Mouse (Mus musculus) hindbrain, embryonic 11.5 days (tissue): ENCODE results near the gene Orc5. TPM values are rescaled to one million over a fixed set of nuclear protein-coding genes. Genes with fewer than 3 reads are reported as not detected.

ENCODE experiments used
- ATAC-seq: fragments of 200-750 bp; cut with Nextera tagmentation; 2 replicates; pipeline ENCODE4 v1.8.0; 2017; ENCODE audit warnings: mild to moderate bottlenecking, moderate TSS enrichment, moderate library complexity; ENCODE audit not compliant: low FRiP score
- DNase-seq: peaks from one replicate; pipeline ENCODE4 v3.0.0-alpha.2; 2015; ENCODE audit warnings: low spot score
- H3K27ac ChIP-seq: fragments of 300-500 bp; sonication (generic); 2 replicates; pipeline ENCODE4 v1.5.1; 2014; ENCODE audit warnings: mild to moderate bottlenecking, low read depth, low read length
- H3K27me3 ChIP-seq: fragments of 300-500 bp; sonication (generic); 2 replicates; pipeline ENCODE4 v1.6.1; 2014; ENCODE audit warnings: mild to moderate bottlenecking, low read length, moderate library complexity, mixed read lengths; ENCODE audit not compliant: control insufficient read depth, insufficient read depth
- H3K36me3 ChIP-seq: fragments of 300-500 bp; sonication (generic); 2 replicates; pipeline ENCODE4 v1.6.1; 2014; ENCODE audit warnings: mild to moderate bottlenecking, low read length, moderate library complexity, mixed read lengths; ENCODE audit not compliant: control insufficient read depth, insufficient read depth
- H3K4me1 ChIP-seq: fragments of 300-500 bp; sonication (generic); replicated peaks from 2 replicates; pipeline ENCODE4 v1.6.1; 2014; ENCODE audit warnings: low read length, mixed read lengths; ENCODE audit not compliant: control insufficient read depth, insufficient read depth
- H3K4me2 ChIP-seq: fragments of 300-500 bp; sonication (generic); replicated peaks from 2 replicates; pipeline ENCODE4 v1.6.1; 2014; ENCODE audit warnings: mild to moderate bottlenecking, low read depth, low read length
- H3K4me3 ChIP-seq: fragments of 300-500 bp; sonication (generic); 2 replicates; pipeline ENCODE4 v1.5.1; 2014; ENCODE audit warnings: low read depth, low read length
- H3K9ac ChIP-seq: fragments of 300-500 bp; sonication (generic); 2 replicates; pipeline ENCODE4 v1.6.1; 2014; ENCODE audit warnings: low read depth, low read length
- H3K9me3 ChIP-seq: fragments of 300-500 bp; sonication (generic); 2 replicates; pipeline ENCODE4 v1.6.1; 2016; ENCODE audit warnings: low read length; ENCODE audit not compliant: control insufficient read depth
- WGBS: fragments of 180-500 bp; shearing (Covaris S2); extraction: QIAGEN DNeasy Blood & Tissue Kit; methylation state at CpG from one replicate; pipeline ENCODE4 v1.1.7; 2014; 5-methylcytosine and 5-hydroxymethylcytosine counted together
- polyA plus RNA-seq: library from polyadenylated mRNA; unstranded; fragments of >200 nt; fragmentation: Nextera tagmentation; extraction: Ambion mirVana; gene quantifications from 2 replicates; pipeline ENCODE4 v1.2.1, GENCODE M21; 2014

Orc5 gene
- polyA plus RNA-seq, 1 experiment from 2014 or later = 48.2 TPM

GRCm38 (mm10) chr5:22548556-22549161 is 1.6 kb downstream of the Orc5 start:
- no peak for ATAC-seq
- no peak overlapping the region for H3K4me3 ChIP-seq
- 83% methylated on average over 6 of the region's 6 CpGs for WGBS
- no peaks in the 10 kb centered on the region for H3K9me3 ChIP-seq
- H3K36me3 ChIP-seq = 0 out of 2 replicates have a peak, but pooled peaks cover 5% of the 10 kb centered on the region
- no peak overlapping the region for H3K9ac ChIP-seq
- H3K27me3 ChIP-seq = no peaks in the 10 kb centered on the region
- no peaks in the 10 kb centered on the region for H3K4me1 ChIP-seq
- DNase-seq = no peak
- H3K4me2 ChIP-seq = no peak overlapping the region
- no peak overlapping the region for H3K27ac ChIP-seq

GRCm38 (mm10) chr5:22546536-22546935 is 3.7 kb downstream of the Orc5 start:
- WGBS = 98% methylated on average over 5 of the region's 5 CpGs
- Histone ChIP-seq H3K9me3 (no peaks in the 10 kb centered on the region), H3K27ac (no peak overlapping the region), H3K9ac (no peak overlapping the region), H3K4me3 (no peak overlapping the region), H3K4me2 (no peak overlapping the region), H3K27me3 (no peaks in the 10 kb centered on the region), H3K36me3 (0 out of 2 replicates have a peak, but pooled peaks cover 5% of the 10 kb centered on the region), H3K4me1 (no peaks in the 10 kb centered on the region)
- ATAC-seq (no peak), DNase-seq (no peak)

- H3K4me2 ChIP-seq = no peak overlapping the region
Observed at GRCm38 (mm10) chr5:22545305-22545704, 4.9 kb downstream of the Orc5 start.

GRCm38 (mm10) chr5:22542676-22543075 is 7.6 kb downstream of the Orc5 start:
- Histone ChIP-seq H3K4me3 (no peak overlapping the region), H3K27ac (no peak overlapping the region), H3K4me1 (no peaks in the 10 kb centered on the region), H3K4me2 (no peak overlapping the region), H3K27me3 (no peaks in the 10 kb centered on the region), H3K36me3 (0 out of 2 replicates have a peak, but pooled peaks cover 5% of the 10 kb centered on the region), H3K9me3 (no peaks in the 10 kb centered on the region), H3K9ac (no peak overlapping the region)
- DNase-seq (no peak), ATAC-seq (no peak)
- WGBS = 98% methylated on average over 2 of the region's 2 CpGs

More at GRCm38 (mm10) chr5:22545305-22545704, 4.9 kb downstream of the Orc5 start:
- ATAC-seq (no peak), DNase-seq (no peak)
- H3K27me3 ChIP-seq = no peaks in the 10 kb centered on the region
- H3K36me3 ChIP-seq = 0 out of 2 replicates have a peak, but pooled peaks cover 5% of the 10 kb centered on the region
- no peak overlapping the region for H3K9ac ChIP-seq
- H3K27ac ChIP-seq = no peak overlapping the region
- H3K4me1 ChIP-seq = no peaks in the 10 kb centered on the region
- no peak overlapping the region for H3K4me3 ChIP-seq
- H3K9me3 ChIP-seq = no peaks in the 10 kb centered on the region

GRCm38 (mm10) chr5:22538996-22539600 is 11.1 kb downstream of the Orc5 start:
- DNase-seq = no peak
- H3K4me1 ChIP-seq = no peaks in the 10 kb centered on the region
- no peaks in the 10 kb centered on the region for H3K36me3 ChIP-seq
- H3K4me2 ChIP-seq = no peak overlapping the region
- WGBS = 84% methylated on average over 7 of the region's 7 CpGs
- no peaks in the 10 kb centered on the region for H3K27me3 ChIP-seq
- H3K9ac ChIP-seq = no peak overlapping the region
- H3K9me3 ChIP-seq = no peaks in the 10 kb centered on the region
- no peak overlapping the region for H3K4me3 ChIP-seq
- no peak overlapping the region for H3K27ac ChIP-seq
- ATAC-seq = no peak

- Histone ChIP-seq H3K4me2 (no peak overlapping the region), H3K27me3 (no peaks in the 10 kb centered on the region), H3K9me3 (no peaks in the 10 kb centered on the region), H3K36me3 (no peaks in the 10 kb centered on the region), H3K27ac (no peak overlapping the region), H3K9ac (no peak overlapping the region), H3K4me3 (no peak overlapping the region), H3K4me1 (no peaks in the 10 kb centered on the region)
- 95% methylated on average over 1 of the region's 1 CpGs for WGBS
- DNase-seq = no peak
- ATAC-seq = no peak
Observed at GRCm38 (mm10) chr5:22536695-22537094, 13.5 kb downstream of the Orc5 start.

- Histone ChIP-seq H3K4me1 (no peaks in the 10 kb centered on the region), H3K9me3 (no peaks in the 10 kb centered on the region), H3K27me3 (no peaks in the 10 kb centered on the region), H3K4me3 (no peak overlapping the region), H3K9ac (no peak overlapping the region), H3K27ac (no peak overlapping the region), H3K36me3 (no peaks in the 10 kb centered on the region), H3K4me2 (no peak overlapping the region)
- WGBS = 91% methylated on average over 5 of the region's 5 CpGs
- DNase-seq (no peak), ATAC-seq (no peak)
Observed at GRCm38 (mm10) chr5:22532571-22532970, 17.7 kb downstream of the Orc5 start.

GRCm38 (mm10) chr5:22522612-22523011 is 27.6 kb downstream of the Orc5 start:
- Histone ChIP-seq H3K4me1 (no peaks in the 10 kb centered on the region), H3K36me3 (no peaks in the 10 kb centered on the region), H3K9ac (no peak overlapping the region), H3K4me2 (no peak overlapping the region), H3K9me3 (no peaks in the 10 kb centered on the region), H3K27ac (no peak overlapping the region), H3K27me3 (no peaks in the 10 kb centered on the region), H3K4me3 (no peak overlapping the region)
- 93% methylated on average over 4 of the region's 4 CpGs for WGBS
- DNase-seq (no peak), ATAC-seq (no peak)

GRCm38 (mm10) chr5:22519708-22520107 is 30.5 kb downstream of the Orc5 start:
- DNase-seq (no peak), ATAC-seq (no peak)
- Histone ChIP-seq H3K27ac (no peak overlapping the region), H3K4me2 (no peak overlapping the region), H3K9me3 (no peaks in the 10 kb centered on the region), H3K36me3 (no peaks in the 10 kb centered on the region), H3K4me1 (no peaks in the 10 kb centered on the region), H3K9ac (no peak overlapping the region), H3K27me3 (no peaks in the 10 kb centered on the region), H3K4me3 (no peak overlapping the region)
- 98% methylated on average over 2 of the region's 2 CpGs for WGBS
